Mouse (Mus musculus) MEL (cell line): ENCODE results near the gene Prr15. TPM values are rescaled to one million over a fixed set of nuclear protein-coding genes. Genes with fewer than 3 reads are reported as not detected.

Experiments
- DNase-seq: peaks from one replicate; pipeline ENCODE4 v3.0.0; 2011; ENCODE audit warnings: low read depth, low spot score
- H3K27ac ChIP-seq: 2 replicates; pipeline ENCODE4 v1.5.1; 2012; ENCODE audit warnings: low read depth, mild to moderate bottlenecking, control low read depth, low read length, moderate library complexity; ENCODE audit not compliant: control insufficient read depth
- H3K27me3 ChIP-seq, 2 experiments: fragments of 150-350 bp in 1 of 2; sonication (generic) in 1 of 2; 2 replicates each; pipeline ENCODE4 v1.6.1; 2012; ENCODE audit warnings: low read length in 2 of 2, mild to moderate bottlenecking in 2 of 2, improper control_type of control experiment in 1 of 2, moderate library complexity in 1 of 2; ENCODE audit not compliant: insufficient read depth in 2 of 2, control insufficient read depth in 1 of 2
- H3K36me3 ChIP-seq, 2 experiments: 2 replicates each; pipeline ENCODE4 v1.6.1; 2012 to 2014; ENCODE audit warnings: low read length in 2 of 2, improper control_type of control experiment in 1 of 2, inconsistent platforms in 1 of 2, mild to moderate bottlenecking in 1 of 2; ENCODE audit not compliant: insufficient read depth in 2 of 2, control insufficient read depth in 1 of 2
- H3K4me1 ChIP-seq, 2 experiments: fragments of 150-350 bp in 1 of 2; sonication (generic) in 1 of 2; 2 replicates each; pipeline ENCODE4 v1.6.1; 2012; ENCODE audit warnings: low read length in 2 of 2, improper control_type of control experiment in 1 of 2, mild to moderate bottlenecking in 1 of 2; ENCODE audit not compliant: insufficient read depth in 2 of 2, control insufficient read depth in 1 of 2
- H3K4me3 ChIP-seq, 2 experiments: fragments of 150-350 bp in 1 of 2; sonication (generic) in 1 of 2; 2 replicates each; pipeline ENCODE4 v1.5.1; 2012; ENCODE audit warnings: low read depth in 2 of 2, low read length in 2 of 2, mild to moderate bottlenecking in 2 of 2, moderate library complexity in 2 of 2, control low read depth in 1 of 2, improper control_type of control experiment in 1 of 2; ENCODE audit not compliant: control insufficient read depth in 1 of 2, insufficient read depth in 1 of 2
- H3K79me2 ChIP-seq: 2 replicates; pipeline ENCODE4 v1.6.1; 2012; ENCODE audit warnings: mild to moderate bottlenecking, low read length, moderate library complexity; ENCODE audit not compliant: control insufficient read depth, poor library complexity, insufficient read depth
- H3K9ac ChIP-seq: 2 replicates; pipeline ENCODE4 v1.6.1; 2012; ENCODE audit warnings: low read depth, mild to moderate bottlenecking, control low read depth, low read length, moderate library complexity; ENCODE audit not compliant: control insufficient read depth, poor library complexity, severe bottlenecking
- H3K9me3 ChIP-seq: fragments of 150-350 bp; sonication (generic); replicated peaks from 2 replicates; pipeline ENCODE4 v1.6.1; 2012; ENCODE audit warnings: mild to moderate bottlenecking, low read length, improper control_type of control experiment, moderate library complexity; ENCODE audit not compliant: insufficient read depth
- BHLHE40 ChIP-seq: IDR thresholded peaks from 2 replicates; pipeline ENCODE4 v1.6.1; 2012; ENCODE audit warnings: low read depth, mild to moderate bottlenecking, inconsistent platforms, low read length, improper control_type of control experiment, borderline replicate concordance
- EP300 ChIP-seq, 2 experiments: IDR thresholded peaks; 2 replicates each; pipeline ENCODE4 v1.6.1; 2011; ENCODE audit warnings: improper control_type of control experiment in 2 of 2, low read length in 2 of 2, low read depth in 1 of 2, mild to moderate bottlenecking in 1 of 2
- ETS1 ChIP-seq: IDR thresholded peaks from 2 replicates; pipeline ENCODE4 v1.6.1; 2012; ENCODE audit warnings: low read depth, mild to moderate bottlenecking, inconsistent platforms, low read length, improper control_type of control experiment, moderate library complexity
- GABPA ChIP-seq: IDR thresholded peaks from 2 replicates; pipeline ENCODE4 v1.6.1; 2012; ENCODE audit warnings: low read depth, mild to moderate bottlenecking, inconsistent platforms, low read length, improper control_type of control experiment, moderate library complexity
- GATA1 ChIP-seq: IDR thresholded peaks from 2 replicates; pipeline ENCODE4 v1.6.1; 2011; ENCODE audit warnings: low read depth, low read length, improper control_type of control experiment
- MAX ChIP-seq: IDR thresholded peaks from 2 replicates; pipeline ENCODE4 v1.6.1; 2011; ENCODE audit warnings: low read length, improper control_type of control experiment
- MEF2A ChIP-seq: IDR thresholded peaks from 2 replicates; pipeline ENCODE4 v1.6.1; 2014; ENCODE audit warnings: low read depth, mild to moderate bottlenecking, inconsistent platforms, low read length, improper control_type of control experiment; ENCODE audit not compliant: poor library complexity, insufficient replicate concordance, severe bottlenecking; ENCODE audit errors: extremely low read depth
- MXI1 ChIP-seq: IDR thresholded peaks from 2 replicates; pipeline ENCODE4 v1.6.1; 2011; ENCODE audit warnings: mild to moderate bottlenecking, low read depth, low read length, improper control_type of control experiment
- MYB ChIP-seq: IDR thresholded peaks from 2 replicates; pipeline ENCODE4 v1.6.1; 2011; ENCODE audit warnings: mild to moderate bottlenecking, low read depth, low read length, improper control_type of control experiment
- NELFE ChIP-seq: IDR thresholded peaks from 2 replicates; pipeline ENCODE4 v1.6.1; 2011; ENCODE audit warnings: low read depth, low read length, improper control_type of control experiment
- NRF1 ChIP-seq: IDR thresholded peaks from 2 replicates; pipeline ENCODE4 v1.6.1; 2014; ENCODE audit warnings: low read depth, mild to moderate bottlenecking, inconsistent platforms, low read length, improper control_type of control experiment, moderate library complexity; ENCODE audit not compliant: poor library complexity, insufficient read depth, severe bottlenecking
- RCOR1 ChIP-seq: IDR thresholded peaks from 2 replicates; pipeline ENCODE4 v1.6.1; 2012; ENCODE audit warnings: low read depth, mild to moderate bottlenecking, inconsistent platforms, low read length, improper control_type of control experiment
- SIN3A ChIP-seq: IDR thresholded peaks from 2 replicates; pipeline ENCODE4 v1.6.1; 2012; ENCODE audit warnings: low read length, improper control_type of control experiment, inconsistent platforms
- SMC3 ChIP-seq: IDR thresholded peaks from 2 replicates; pipeline ENCODE4 v1.6.1; 2011; ENCODE audit warnings: low read depth, low read length, improper control_type of control experiment
- TAL1 ChIP-seq: IDR thresholded peaks from 2 replicates; pipeline ENCODE4 v1.6.1; 2012; ENCODE audit warnings: mild to moderate bottlenecking, inconsistent platforms, low read length, moderate library complexity, mixed read lengths
- TBP ChIP-seq: IDR thresholded peaks from 2 replicates; pipeline ENCODE4 v1.8.0; 2011; ENCODE audit warnings: low read depth, low read length, improper control_type of control experiment
- TCF12 ChIP-seq: IDR thresholded peaks from 2 replicates; pipeline ENCODE4 v1.6.1; 2014; ENCODE audit warnings: low read depth, mild to moderate bottlenecking, inconsistent platforms, low read length, improper control_type of control experiment, moderate library complexity
- USF1 ChIP-seq: IDR thresholded peaks from 2 replicates; pipeline ENCODE4 v1.6.1; 2014; ENCODE audit warnings: low read depth, mild to moderate bottlenecking, inconsistent platforms, low read length, improper control_type of control experiment, moderate library complexity
- USF2 ChIP-seq, 2 experiments: IDR thresholded peaks; 2 replicates each; pipeline ENCODE4 v1.6.1; 2011 to 2012; ENCODE audit warnings: improper control_type of control experiment in 2 of 2, low read length in 2 of 2, borderline replicate concordance in 1 of 2, inconsistent platforms in 1 of 2, low read depth in 1 of 2, mild to moderate bottlenecking in 1 of 2; ENCODE audit not compliant: insufficient read depth in 1 of 2
- ZKSCAN1 ChIP-seq: IDR thresholded peaks from 2 replicates; pipeline ENCODE4 v1.6.1; 2012; ENCODE audit warnings: low read depth, mild to moderate bottlenecking, inconsistent platforms, low read length, improper control_type of control experiment, moderate library complexity
- ZNF384 ChIP-seq: IDR thresholded peaks from 2 replicates; pipeline ENCODE4 v1.6.1; 2012; ENCODE audit warnings: low read depth, mild to moderate bottlenecking, inconsistent platforms, low read length, improper control_type of control experiment
- polyA plus RNA-seq, 2 experiments: library from polyadenylated mRNA; stranded (reverse) in 1 of 2; unstranded in 1 of 2; fragments of >175 nt in 1 of 2; fragments of >200 nt in 1 of 2; gene quantifications; 2 replicates each; pipeline versions ENCODE4 v1.2.1 to v1.2.4; 2012; ENCODE audit warnings: low replicate concordance in 2 of 2, low read depth in 1 of 2; ENCODE audit not compliant: insufficient read length in 2 of 2, insufficient read depth in 1 of 2, missing spikeins in 1 of 2
- total RNA-seq: library from RNA; depleted of rRNA; stranded (reverse); fragments of 300-350 nt; gene quantifications from 2 replicates; pipeline ENCODE4 v1.2.3, GENCODE M21; 2012

The Prr15 gene
- total and polyA plus RNA-seq, 3 experiments: not detected

- Histone ChIP-seq H3K9me3 (no peaks in the 10 kb centered on the region), H3K9ac (no peak overlapping the region), H3K27ac (no peak overlapping the region), H3K4me3 (no peak overlapping the region), H3K36me3 (no peaks in the 10 kb centered on the region), H3K27me3 (no peaks in the 10 kb centered on the region), H3K79me2 (no peaks in the 10 kb centered on the region), H3K4me1 (no peaks in the 10 kb centered on the region)
- no peak for DNase-seq
- TF ChIP-seq MEF2A: no peak
- no peak for TF ChIP-seq TAL1
- no peak for TF ChIP-seq MAX
- TF ChIP-seq ZNF384: no peak
- TF ChIP-seq MXI1: no peak
- no peak for TF ChIP-seq SMC3
- TF ChIP-seq TBP: no peak
Observed at GRCm38 (mm10) chr6:54277828-54278227, 47.8 kb upstream of the Prr15 start.

- no peak for DNase-seq
- Histone ChIP-seq H3K27ac (no peak overlapping the region), H3K9me3 (no peaks in the 10 kb centered on the region), H3K4me3 (no peak overlapping the region), H3K27me3 (no peaks in the 10 kb centered on the region), H3K4me1 (no peaks in the 10 kb centered on the region), H3K79me2 (no peaks in the 10 kb centered on the region), H3K36me3 (no peaks in the 10 kb centered on the region), H3K9ac (no peak overlapping the region)
- TF ChIP-seq GABPA (no peak), NRF1 (no peak), MEF2A (no peak), EP300 (IDR thresholded peaks at IDR 0.05; ENCODE audit: low read depth in 1 of 2, low read length in 2 of 2) (no peak), BHLHE40 (no peak), TBP (no peak), MAX (no peak)
Observed at GRCm38 (mm10) chr6:54278613-54279012, 47.0 kb upstream of the Prr15 start.

GRCm38 (mm10) chr6:54279391-54279790 lies 46.2 kb upstream of the Prr15 start:
- no peak overlapping the region for H3K4me3 ChIP-seq
- no peaks in the 10 kb centered on the region for H3K79me2 ChIP-seq
- no peak overlapping the region for H3K9ac ChIP-seq
- no peaks in the 10 kb centered on the region for H3K27me3 ChIP-seq
- H3K9me3 ChIP-seq: no peaks in the 10 kb centered on the region
- no peaks in the 10 kb centered on the region for H3K36me3 ChIP-seq
- H3K4me1 ChIP-seq: no peaks in the 10 kb centered on the region
- TF ChIP-seq USF1 (no peak), ETS1 (no peak), NRF1 (no peak), RCOR1 (no peak), SIN3A (no peak), TBP (no peak), USF2 (IDR thresholded peaks at IDR 0.05; ENCODE audit: borderline replicate concordance in 1 of 2, insufficient read depth in 1 of 2, low read depth in 1 of 2, low read length in 2 of 2) (no peak), MYB (no peak), ZKSCAN1 (no peak), NELFE (no peak), MAX (no peak), GATA1 (no peak), BHLHE40 (no peak), TCF12 (no peak)
- DNase-seq: no peak
- H3K27ac ChIP-seq: no peak overlapping the region
